In genomic region chr5:129196971-129197519, GRCm38 (mm10) we compare ENCODE assay signal across 27 mouse cellular contexts.
DNase-seq lines count a peak whose midpoint lies in the region; ATAC-seq lines count a peak whose summit lies in the region.
"Had no signal": no experiment of that assay in that cellular context is flagged by ENCODE, and none has a peak within 500 bp of the region (broad histone marks: within the 10 kb centered on the region; RNA-seq: fewer than 3 reads in every experiment).

No protein-coding gene starts in this region.

- WGBS in hindbrain, embryonic 10.5 days, result 60% methylated on average over 9 of the region's 9 CpGs
- WGBS in hindbrain, embryonic 14.5 days, result 39% methylated on average over 9 of the region's 9 CpGs
- 51% methylated on average over 9 of the region's 9 CpGs for WGBS in forebrain, embryonic 15.5 days
- 52% methylated on average over 9 of the region's 9 CpGs for WGBS in midbrain, embryonic 15.5 days
- 68% methylated on average over 9 of the region's 9 CpGs for WGBS in kidney, embryonic 16.5 days
- WGBS in liver, embryonic 12.5 days (ENCODE audit: insufficient replicate concordance), result 55% methylated on average over 9 of the region's 9 CpGs

- ATAC-seq in hindbrain, embryonic 14.5 days (ENCODE audit: low FRiP score), result no peak
- peak; percentile 26; the same call in 1 of the 2 replicates for ATAC-seq in forebrain, embryonic 15.5 days (replicated peaks)
- no peak for ATAC-seq in midbrain, embryonic 15.5 days (replicated peaks)
- no peak for ATAC-seq in kidney, embryonic 16.5 days (ENCODE audit: low FRiP score, low TSS enrichment)
- no peak for ATAC-seq in liver, embryonic 12.5 days
- ATAC-seq: activated CD4-positive, CD25-positive, alpha-beta regulatory T cell, adult 4 months; CD4-positive, CD25-positive, alpha-beta regulatory T cell, adult 4 months; intestine, postnatal 0 days had no signal

- no peaks in the 10 kb centered on the region for H3K9me3 ChIP-seq in hindbrain, embryonic 10.5 days
- no peaks in the 10 kb centered on the region for H3K9me3 ChIP-seq in hindbrain, embryonic 14.5 days (ENCODE audit: control insufficient read depth, low read length)
- H3K9me3 ChIP-seq in forebrain, embryonic 15.5 days, result no peaks in the 10 kb centered on the region
- no peaks in the 10 kb centered on the region for H3K9me3 ChIP-seq in midbrain, embryonic 15.5 days
- H3K9me3 ChIP-seq in kidney, embryonic 16.5 days (ENCODE audit: low read length), result no peaks in the 10 kb centered on the region
- no peaks in the 10 kb centered on the region for H3K9me3 ChIP-seq in liver, embryonic 12.5 days (replicated peaks)
- H3K9me3 ChIP-seq: heart, embryonic 13.5 days; limb, embryonic 15.5 days; neural tube, embryonic 13.5 days had no signal

- peaks cover 28% of the 10 kb centered on the region for H3K4me1 ChIP-seq in hindbrain, embryonic 10.5 days (replicated peaks)
- H3K4me1 ChIP-seq in hindbrain, embryonic 14.5 days (replicated peaks; ENCODE audit: control insufficient read depth, insufficient read depth, low read length), result 0 out of 2 replicates have a peak, but pooled peaks cover 8% of the 10 kb centered on the region
- H3K4me1 ChIP-seq in forebrain, embryonic 15.5 days, result peaks cover 13% of the 10 kb centered on the region; the same call in 1 of the 2 replicates
- H3K4me1 ChIP-seq in midbrain, embryonic 15.5 days, result peaks cover 16% of the 10 kb centered on the region
- H3K4me1 ChIP-seq in kidney, embryonic 16.5 days (ENCODE audit: insufficient read depth, low read length), result no peaks in the 10 kb centered on the region
- H3K4me1 ChIP-seq in liver, embryonic 12.5 days, result no peaks in the 10 kb centered on the region

- DNase-seq in hindbrain, embryonic 10.5 days (ENCODE audit: low spot score), result no peak
- DNase-seq in hindbrain, embryonic 14.5 days (ENCODE audit: low spot score), result no peak
- peak; percentile 59 for DNase-seq in ZHBTc4 (ENCODE audit: low read depth, low spot score)
- no peak for DNase-seq in kidney, adult 8-10 months
- DNase-seq: adrenal gland, adult 8-10 months; cerebellum, adult 2 months; cerebellum, postnatal 36 days; gastrocnemius, postnatal 25 days; heart, adult 2 months; heart, postnatal 14 days; left cerebral cortex, postnatal 4 days; lung, postnatal 4 days; right cerebral cortex, adult 18-20 months; right cerebral cortex, postnatal 4 days; thymus, postnatal 36 days had no signal

- peaks cover 5% of the 10 kb centered on the region; the same call in 1 of the 2 replicates for H3K27me3 ChIP-seq in hindbrain, embryonic 10.5 days (ENCODE audit: insufficient read depth, poor library complexity, severe bottlenecking)
- H3K27me3 ChIP-seq in hindbrain, embryonic 14.5 days (ENCODE audit: control insufficient read depth, insufficient read depth, low read length), result no peaks in the 10 kb centered on the region
- H3K27me3 ChIP-seq in forebrain, embryonic 15.5 days, result no peaks in the 10 kb centered on the region
- H3K27me3 ChIP-seq in midbrain, embryonic 15.5 days (replicated peaks), result no peaks in the 10 kb centered on the region
- H3K27me3 ChIP-seq in kidney, embryonic 16.5 days (ENCODE audit: insufficient read depth, low read length), result no peaks in the 10 kb centered on the region
- peaks cover 17% of the 10 kb centered on the region; the same call in 1 of the 2 replicates for H3K27me3 ChIP-seq in liver, embryonic 12.5 days (replicated peaks)
- H3K27me3 ChIP-seq: heart, embryonic 13.5 days; limb, embryonic 15.5 days; neural tube, embryonic 13.5 days had no signal

- H3K27ac ChIP-seq in hindbrain, embryonic 10.5 days, result peak overlapping the region; percentile 81
- no peak overlapping the region for H3K27ac ChIP-seq in hindbrain, embryonic 14.5 days
- H3K27ac ChIP-seq in forebrain, embryonic 15.5 days (replicated peaks), result peak overlapping the region; percentile 43
- 0 out of 2 replicates have a peak overlapping the region, but pooled peaks have one; percentile 39 for H3K27ac ChIP-seq in midbrain, embryonic 15.5 days
- no peak overlapping the region for H3K27ac ChIP-seq in kidney, embryonic 16.5 days (ENCODE audit: low read length)
- no peak overlapping the region for H3K27ac ChIP-seq in liver, embryonic 12.5 days
- H3K27ac ChIP-seq: heart, adult 2 months; heart, embryonic 13.5 days; kidney, postnatal 0 days; limb, embryonic 15.5 days; neural tube, embryonic 13.5 days had no signal

- H3K36me3 ChIP-seq in hindbrain, embryonic 10.5 days, result no peaks in the 10 kb centered on the region
- no peaks in the 10 kb centered on the region for H3K36me3 ChIP-seq in hindbrain, embryonic 14.5 days (replicated peaks; ENCODE audit: control insufficient read depth, insufficient read depth)
- no peaks in the 10 kb centered on the region for H3K36me3 ChIP-seq in forebrain, embryonic 15.5 days
- H3K36me3 ChIP-seq in midbrain, embryonic 15.5 days (replicated peaks), result no peaks in the 10 kb centered on the region
- H3K36me3 ChIP-seq in kidney, embryonic 16.5 days (ENCODE audit: insufficient read depth, low read length), result no peaks in the 10 kb centered on the region
- H3K36me3 ChIP-seq in liver, embryonic 12.5 days, result no peaks in the 10 kb centered on the region
- H3K36me3 ChIP-seq: heart, embryonic 13.5 days; limb, embryonic 15.5 days; neural tube, embryonic 13.5 days had no signal

- no peak overlapping the region for H3K4me2 ChIP-seq in hindbrain, embryonic 14.5 days (replicated peaks)
- no peak overlapping the region for H3K4me2 ChIP-seq in forebrain, embryonic 15.5 days (replicated peaks)
- H3K4me2 ChIP-seq in midbrain, embryonic 15.5 days, result no peak overlapping the region
- H3K4me2 ChIP-seq in kidney, embryonic 16.5 days (replicated peaks; ENCODE audit: low read depth, low read length), result no peak overlapping the region
- no peak overlapping the region for H3K4me2 ChIP-seq in liver, embryonic 12.5 days
- H3K4me2 ChIP-seq: heart, embryonic 13.5 days; limb, embryonic 15.5 days; neural tube, embryonic 13.5 days had no signal

- no peak overlapping the region for H3K4me3 ChIP-seq in hindbrain, embryonic 10.5 days
- no peak overlapping the region for H3K4me3 ChIP-seq in hindbrain, embryonic 14.5 days (replicated peaks; ENCODE audit: low read length)
- no peak overlapping the region for H3K4me3 ChIP-seq in forebrain, embryonic 15.5 days
- H3K4me3 ChIP-seq in midbrain, embryonic 15.5 days, result no peak overlapping the region
- no peak overlapping the region for H3K4me3 ChIP-seq in kidney, embryonic 16.5 days (ENCODE audit: low read length)
- H3K4me3 ChIP-seq in liver, embryonic 12.5 days, result no peak overlapping the region
- H3K4me3 ChIP-seq: heart, adult 2 months; heart, embryonic 13.5 days; limb, embryonic 15.5 days; myocyte; neural tube, embryonic 13.5 days had no signal

- no peak overlapping the region for H3K9ac ChIP-seq in hindbrain, embryonic 14.5 days
- no peak overlapping the region for H3K9ac ChIP-seq in forebrain, embryonic 15.5 days (replicated peaks)
- H3K9ac ChIP-seq in midbrain, embryonic 15.5 days, result no peak overlapping the region
- H3K9ac ChIP-seq in kidney, embryonic 16.5 days (replicated peaks; ENCODE audit: low read length), result no peak overlapping the region
- H3K9ac ChIP-seq in liver, embryonic 12.5 days, result no peak overlapping the region
- H3K9ac ChIP-seq: heart, embryonic 13.5 days; limb, embryonic 15.5 days; neural tube, embryonic 13.5 days had no signal

Comparison
In these comparisons a context has a peak if more than half of its experiments do, and no peak if none do; other contexts are left out.
1. H3K27ac ChIP-seq: peak in hindbrain, embryonic 10.5 days (single experiment), forebrain, embryonic 15.5 days (single experiment) and midbrain, embryonic 15.5 days (single experiment); none in hindbrain, embryonic 14.5 days (single experiment), kidney, embryonic 16.5 days (single experiment) and liver, embryonic 12.5 days (single experiment).